Mouse (Mus musculus): ENCODE results near the gene Gorasp1. TPM values are rescaled to one million over a fixed set of nuclear protein-coding genes. Genes with fewer than 3 reads are reported as not detected.
A peak's percentile ranks its signal among the peaks of the same experiment; 100 is the strongest.

The Gorasp1 gene
- polyA plus RNA-seq, 1 experiment from 2014 or later, result 23.3 TPM

DNA sequence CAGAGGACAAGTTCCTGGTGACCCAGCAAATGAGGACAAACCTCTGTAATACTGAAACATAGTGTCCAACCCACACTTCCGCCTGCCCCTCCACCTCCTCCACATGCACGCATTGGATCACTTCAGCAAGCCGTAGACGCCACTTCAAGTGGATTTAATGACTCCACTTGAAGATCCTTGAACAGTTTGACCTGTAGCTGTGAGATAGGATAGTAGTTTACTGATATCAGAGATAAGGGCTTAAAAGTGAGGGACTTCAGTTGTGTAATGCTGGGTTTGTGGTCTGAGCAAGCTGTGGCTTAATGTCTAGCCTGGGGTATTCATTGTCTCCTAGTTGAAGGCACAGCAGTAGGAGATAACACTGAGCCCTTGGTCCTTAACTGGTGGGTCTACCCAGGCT is 13.9 kb downstream of the Gorasp1 start:
- Histone ChIP-seq H3K4me2 (ENCODE audit: low read depth, low read length) (no peak overlapping the region), H3K9ac (replicated peaks; ENCODE audit: low read depth, low read length) (no peak overlapping the region), H3K36me3 (ENCODE audit: control insufficient read depth, insufficient read depth, low read length) (peaks cover 84% of the 10 kb centered on the region), H3K27me3 (ENCODE audit: control insufficient read depth, insufficient read depth, low read length) (no peaks in the 10 kb centered on the region), H3K27ac (ENCODE audit: low read depth, low read length) (no peak overlapping the region), H3K9me3 (ENCODE audit: control insufficient read depth, low read length) (no peaks in the 10 kb centered on the region), H3K4me1 (ENCODE audit: control insufficient read depth, insufficient read depth, low read length) (no peaks in the 10 kb centered on the region), H3K4me3 (ENCODE audit: low read depth, low read length) (no peak overlapping the region)
- ATAC-seq (ENCODE audit: low read depth), result no peak
- WGBS, result 97% methylated on average over 4 of the region's 4 CpGs

DNA sequence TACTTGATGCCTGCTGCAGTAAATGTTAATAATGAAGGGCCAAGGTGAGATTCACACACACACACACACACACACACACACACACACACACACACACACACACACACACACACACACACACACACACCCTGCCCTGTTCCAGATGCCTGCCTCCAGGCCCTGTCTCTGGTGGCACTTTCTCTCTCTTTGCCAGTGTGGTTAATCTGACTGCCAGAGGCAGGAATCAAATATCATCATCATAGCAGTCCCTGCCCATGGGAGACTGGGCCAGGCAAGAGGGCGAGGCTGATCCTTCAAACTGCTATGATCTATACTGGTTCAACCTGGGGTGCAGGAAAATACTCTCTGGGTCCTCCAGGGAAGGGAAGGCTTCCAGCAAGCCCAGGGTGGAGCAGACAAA is 17.5 kb downstream of the Gorasp1 start:
- H3K9ac ChIP-seq (replicated peaks; ENCODE audit: low read depth, low read length), result no peak overlapping the region
- WGBS, result 82% methylated on average over 1 of the region's 1 CpGs
- no peaks in the 10 kb centered on the region for H3K27me3 ChIP-seq (ENCODE audit: control insufficient read depth, insufficient read depth, low read length)
- no peak for ATAC-seq (ENCODE audit: low read depth)
- H3K4me3 ChIP-seq (ENCODE audit: low read depth, low read length), result no peak overlapping the region
- H3K4me1 ChIP-seq (ENCODE audit: control insufficient read depth, insufficient read depth, low read length), result no peaks in the 10 kb centered on the region
- H3K9me3 ChIP-seq (ENCODE audit: control insufficient read depth, low read length), result no peaks in the 10 kb centered on the region
- H3K36me3 ChIP-seq (ENCODE audit: control insufficient read depth, insufficient read depth, low read length), result peaks cover 71% of the 10 kb centered on the region
- no peak overlapping the region for H3K27ac ChIP-seq (ENCODE audit: low read depth, low read length)
- no peak overlapping the region for H3K4me2 ChIP-seq (ENCODE audit: low read depth, low read length)

DNA sequence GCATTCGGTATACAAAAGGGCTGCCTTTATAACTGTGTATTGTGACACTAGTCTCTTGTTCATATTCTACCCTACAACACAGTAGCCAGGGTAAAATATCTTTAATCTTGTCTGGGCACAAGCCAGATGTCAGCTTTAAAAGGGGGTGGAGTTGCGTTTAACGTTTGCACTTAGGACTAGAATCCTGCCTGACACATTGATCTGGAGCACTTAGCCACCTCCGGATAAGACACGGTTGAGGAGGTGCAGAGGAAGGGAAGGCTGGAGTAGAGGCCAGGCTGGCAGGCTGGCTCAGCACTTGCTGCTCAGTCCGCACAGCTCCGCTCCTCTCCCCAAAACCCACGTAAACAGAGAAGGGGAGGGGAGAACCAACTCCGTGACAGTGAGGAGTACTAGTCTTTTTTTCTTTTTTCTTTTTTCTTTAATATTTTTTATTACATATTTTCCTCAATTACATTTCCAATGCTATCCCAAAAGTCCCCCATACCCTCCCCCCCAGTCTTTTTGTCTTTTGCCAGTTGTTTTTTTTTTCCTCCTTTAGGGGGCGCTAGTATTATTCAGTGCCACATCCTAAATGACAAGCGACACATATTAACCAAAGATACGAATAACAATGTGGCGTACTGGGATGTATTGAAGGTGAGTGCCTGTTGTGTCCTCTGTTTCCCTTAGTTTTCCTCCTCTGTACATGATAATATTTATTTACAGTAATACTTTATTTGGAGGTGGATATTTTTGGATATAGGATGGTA is 24.1 kb downstream of the Gorasp1 start:
- Histone ChIP-seq H3K9me3 (ENCODE audit: control insufficient read depth, low read length) (no peaks in the 10 kb centered on the region), H3K4me1 (ENCODE audit: control insufficient read depth, insufficient read depth, low read length) (no peaks in the 10 kb centered on the region), H3K9ac (replicated peaks; ENCODE audit: low read depth, low read length) (no peak overlapping the region), H3K27me3 (ENCODE audit: control insufficient read depth, insufficient read depth, low read length) (no peaks in the 10 kb centered on the region), H3K36me3 (ENCODE audit: control insufficient read depth, insufficient read depth, low read length) (peaks cover 65% of the 10 kb centered on the region), H3K27ac (ENCODE audit: low read depth, low read length) (no peak overlapping the region), H3K4me3 (ENCODE audit: low read depth, low read length) (no peak overlapping the region), H3K4me2 (ENCODE audit: low read depth, low read length) (no peak overlapping the region)
- no peak for ATAC-seq (ENCODE audit: low read depth)
- 81% methylated on average over 13 of the region's 13 CpGs for WGBS

DNA sequence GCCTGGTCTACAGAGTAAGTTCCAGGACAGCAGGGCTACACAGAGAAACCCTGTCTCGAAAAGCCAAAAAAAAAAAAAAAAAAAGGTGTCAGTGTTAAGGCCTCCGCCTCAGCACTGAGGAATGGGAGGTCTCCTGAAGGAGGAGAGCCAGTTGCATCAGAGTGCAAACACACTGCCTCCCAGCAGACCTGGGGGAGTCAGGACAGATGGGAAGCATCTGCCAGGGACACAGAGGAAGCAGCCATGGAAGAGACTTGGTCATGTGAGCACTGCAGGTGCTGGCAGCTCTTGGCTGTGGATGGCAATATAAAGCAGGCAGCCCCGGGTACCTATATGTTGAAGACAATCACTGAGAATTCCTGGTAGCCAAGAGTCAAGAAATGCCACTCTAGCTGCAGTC is 27.4 kb downstream of the Gorasp1 start:
- ATAC-seq (ENCODE audit: low read depth), result no peak
- no peaks in the 10 kb centered on the region for H3K4me1 ChIP-seq (ENCODE audit: control insufficient read depth, insufficient read depth, low read length)
- H3K9me3 ChIP-seq (ENCODE audit: control insufficient read depth, low read length), result no peaks in the 10 kb centered on the region
- no peak overlapping the region for H3K27ac ChIP-seq (ENCODE audit: low read depth, low read length)
- no peak overlapping the region for H3K9ac ChIP-seq (replicated peaks; ENCODE audit: low read depth, low read length)
- no peaks in the 10 kb centered on the region for H3K27me3 ChIP-seq (ENCODE audit: control insufficient read depth, insufficient read depth, low read length)
- 88% methylated on average over 3 of the region's 3 CpGs for WGBS
- H3K4me2 ChIP-seq (ENCODE audit: low read depth, low read length), result no peak overlapping the region
- no peak overlapping the region for H3K4me3 ChIP-seq (ENCODE audit: low read depth, low read length)
- peaks cover 71% of the 10 kb centered on the region for H3K36me3 ChIP-seq (ENCODE audit: control insufficient read depth, insufficient read depth, low read length)

DNA sequence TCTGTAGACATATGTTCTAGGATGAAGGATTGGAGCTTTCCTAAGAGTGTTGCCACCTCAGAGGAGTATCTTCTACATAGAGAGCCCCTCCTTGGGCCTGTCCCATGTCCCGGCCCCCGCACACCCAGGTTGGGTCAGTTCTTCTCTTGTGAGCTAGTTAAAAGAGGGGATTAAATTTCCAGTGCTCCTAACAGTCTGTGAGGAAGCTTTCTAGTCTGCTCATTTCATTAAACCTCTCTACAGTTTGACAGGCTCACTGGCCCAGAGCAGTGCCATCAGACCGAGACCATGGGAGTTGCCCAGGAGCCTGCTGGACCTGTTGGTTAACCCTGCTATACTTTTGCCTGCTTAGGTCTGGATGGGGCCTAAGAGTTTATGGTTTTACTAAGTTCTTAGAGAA is 28.7 kb downstream of the Gorasp1 start:
- no peak for ATAC-seq (ENCODE audit: low read depth)
- Histone ChIP-seq H3K4me3 (ENCODE audit: low read depth, low read length) (no peak overlapping the region), H3K9me3 (ENCODE audit: control insufficient read depth, low read length) (no peaks in the 10 kb centered on the region), H3K4me2 (ENCODE audit: low read depth, low read length) (no peak overlapping the region), H3K27me3 (ENCODE audit: control insufficient read depth, insufficient read depth, low read length) (no peaks in the 10 kb centered on the region), H3K36me3 (ENCODE audit: control insufficient read depth, insufficient read depth, low read length) (peaks cover 72% of the 10 kb centered on the region), H3K4me1 (ENCODE audit: control insufficient read depth, insufficient read depth, low read length) (no peaks in the 10 kb centered on the region), H3K9ac (replicated peaks; ENCODE audit: low read depth, low read length) (no peak overlapping the region), H3K27ac (ENCODE audit: low read depth, low read length) (no peak overlapping the region)
- 98% methylated on average over 3 of the region's 3 CpGs for WGBS

DNA sequence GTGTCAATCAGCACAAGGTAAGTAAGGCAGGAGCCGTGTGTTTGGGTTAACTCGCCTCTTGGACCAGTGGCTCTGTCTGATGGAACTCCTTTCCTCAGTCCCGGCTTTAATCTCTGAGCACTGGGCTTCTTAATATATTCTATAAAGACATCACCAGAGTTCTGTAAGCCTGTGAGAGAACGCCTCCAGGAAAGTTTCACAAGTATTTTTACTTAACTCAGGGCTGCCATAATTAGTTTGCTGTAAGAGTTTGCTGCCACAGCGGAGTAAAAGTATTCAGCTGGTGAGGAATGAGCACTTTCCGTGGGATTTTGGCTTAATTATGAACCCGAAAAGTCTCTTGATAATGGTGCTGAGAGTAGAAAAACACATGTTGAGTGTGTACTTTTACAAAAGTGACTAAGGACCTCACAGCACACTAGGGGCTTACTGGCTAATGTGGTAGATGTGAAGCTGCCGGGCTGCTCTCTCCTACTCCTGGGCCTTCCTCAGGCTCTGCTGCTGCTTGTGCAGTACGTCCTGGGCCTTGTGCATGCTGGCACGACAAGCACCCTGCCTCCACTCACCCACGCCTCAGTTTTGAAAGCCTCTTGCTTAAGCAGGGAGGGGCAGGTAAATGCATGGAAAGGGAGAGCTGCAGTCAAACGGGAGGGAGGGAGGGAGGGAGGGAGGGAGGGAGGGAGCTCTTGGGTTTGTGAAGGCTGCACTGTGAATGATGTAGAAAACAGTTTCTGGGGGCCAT is 34.8 kb downstream of the Gorasp1 start:
- 93% methylated on average over 11 of the region's 12 CpGs for WGBS
- Histone ChIP-seq H3K9ac (replicated peaks; ENCODE audit: low read depth, low read length) (no peak overlapping the region), H3K27me3 (ENCODE audit: control insufficient read depth, insufficient read depth, low read length) (no peaks in the 10 kb centered on the region), H3K27ac (ENCODE audit: low read depth, low read length) (no peak overlapping the region), H3K9me3 (ENCODE audit: control insufficient read depth, low read length) (no peaks in the 10 kb centered on the region), H3K4me2 (ENCODE audit: low read depth, low read length) (no peak overlapping the region), H3K4me3 (ENCODE audit: low read depth, low read length) (no peak overlapping the region), H3K36me3 (ENCODE audit: control insufficient read depth, insufficient read depth, low read length) (peaks cover 40% of the 10 kb centered on the region), H3K4me1 (ENCODE audit: control insufficient read depth, insufficient read depth, low read length) (no peaks in the 10 kb centered on the region)
- no peak for ATAC-seq (ENCODE audit: low read depth)

DNA sequence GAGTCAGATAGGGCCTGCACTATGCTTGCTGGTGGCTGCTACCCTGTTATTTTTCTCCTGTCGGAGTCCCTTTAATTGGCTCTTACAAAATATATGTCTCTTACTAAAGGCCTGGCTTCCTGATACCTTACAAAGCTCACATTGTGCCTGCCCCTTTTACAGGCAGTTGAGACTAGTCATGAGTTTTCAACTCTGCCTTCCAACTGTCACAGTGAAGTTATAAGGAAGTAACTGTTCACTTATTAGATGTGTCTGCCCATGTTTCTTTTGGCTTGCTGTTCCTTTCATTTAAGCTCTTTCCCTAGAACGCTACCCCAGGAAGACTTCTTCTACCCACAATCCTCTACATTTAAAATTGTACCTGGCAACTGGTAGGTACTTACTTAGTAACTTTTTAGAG is 37.9 kb downstream of the Gorasp1 start:
- Histone ChIP-seq H3K9ac (replicated peaks; ENCODE audit: low read depth, low read length) (no peak overlapping the region), H3K4me2 (ENCODE audit: low read depth, low read length) (no peak overlapping the region), H3K4me1 (ENCODE audit: control insufficient read depth, insufficient read depth, low read length) (peaks cover 6% of the 10 kb centered on the region), H3K4me3 (ENCODE audit: low read depth, low read length) (no peak overlapping the region), H3K9me3 (ENCODE audit: control insufficient read depth, low read length) (no peaks in the 10 kb centered on the region), H3K27me3 (ENCODE audit: control insufficient read depth, insufficient read depth, low read length) (peaks cover 3% of the 10 kb centered on the region; the same call in 1 of the 2 replicates), H3K36me3 (ENCODE audit: control insufficient read depth, insufficient read depth, low read length) (peaks cover 16% of the 10 kb centered on the region), H3K27ac (ENCODE audit: low read depth, low read length) (no peak overlapping the region)
- WGBS, result 91% methylated on average over 2 of the region's 2 CpGs
- no peak for ATAC-seq (ENCODE audit: low read depth)

DNA sequence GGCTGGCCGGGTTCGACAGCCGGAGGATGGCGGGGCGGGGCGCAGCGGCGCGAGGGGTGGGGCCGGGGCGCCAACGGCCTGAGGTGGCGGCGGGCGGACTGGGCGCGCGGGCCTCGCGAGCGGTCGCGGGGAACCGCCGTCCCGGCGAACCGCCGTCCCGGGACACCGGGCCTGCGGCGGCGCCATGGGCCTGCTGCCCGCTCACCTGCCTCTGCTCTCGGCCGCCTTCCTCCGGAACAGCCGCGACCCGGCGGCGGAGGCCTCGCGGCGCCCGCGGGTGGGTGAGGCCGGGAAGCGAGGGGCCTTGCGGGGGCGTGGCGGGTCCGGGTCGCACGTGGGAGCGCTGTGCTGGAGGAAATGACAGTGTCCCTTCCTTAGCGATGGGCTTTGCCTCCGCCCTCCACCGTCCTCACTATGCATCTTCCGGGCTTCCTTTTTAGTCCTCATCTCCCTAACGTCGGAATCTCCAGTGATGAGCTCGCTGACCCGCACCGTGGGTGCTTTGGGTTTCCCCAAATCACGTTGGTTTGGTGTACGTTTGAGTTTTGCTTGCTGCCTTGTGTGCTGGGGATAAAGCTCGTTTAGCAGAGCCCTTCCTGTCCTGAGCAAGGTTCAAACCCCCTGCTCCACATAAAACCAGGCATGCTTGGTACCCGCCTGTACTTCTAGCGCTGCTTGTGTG is 42.2 kb downstream of the Gorasp1 start:
- no peaks in the 10 kb centered on the region for H3K36me3 ChIP-seq (ENCODE audit: control insufficient read depth, insufficient read depth, low read length)
- H3K4me3 ChIP-seq (ENCODE audit: low read depth, low read length), result peak overlapping the region; percentile 95
- no peaks in the 10 kb centered on the region for H3K9me3 ChIP-seq (ENCODE audit: control insufficient read depth, low read length)
- 2% methylated on average over 39 of the region's 71 CpGs for WGBS
- H3K4me1 ChIP-seq (ENCODE audit: control insufficient read depth, insufficient read depth, low read length), result peaks cover 6% of the 10 kb centered on the region
- H3K27ac ChIP-seq (ENCODE audit: low read depth, low read length), result peak overlapping the region; percentile 81
- peaks cover 3% of the 10 kb centered on the region for H3K27me3 ChIP-seq (ENCODE audit: control insufficient read depth, insufficient read depth, low read length)
- peak; percentile 72 for ATAC-seq (ENCODE audit: low read depth)
- H3K9ac ChIP-seq (replicated peaks; ENCODE audit: low read depth, low read length), result peak overlapping the region; percentile 86
- peak overlapping the region; percentile 84 for H3K4me2 ChIP-seq (ENCODE audit: low read depth, low read length)

All from neural tube, embryonic 14.5 days (tissue).